Mouse (Mus musculus): ENCODE measurements around the gene Ntm.
A peak's percentile ranks its signal among the peaks of the same experiment; 100 is the strongest.

Ntm gene

DNA sequence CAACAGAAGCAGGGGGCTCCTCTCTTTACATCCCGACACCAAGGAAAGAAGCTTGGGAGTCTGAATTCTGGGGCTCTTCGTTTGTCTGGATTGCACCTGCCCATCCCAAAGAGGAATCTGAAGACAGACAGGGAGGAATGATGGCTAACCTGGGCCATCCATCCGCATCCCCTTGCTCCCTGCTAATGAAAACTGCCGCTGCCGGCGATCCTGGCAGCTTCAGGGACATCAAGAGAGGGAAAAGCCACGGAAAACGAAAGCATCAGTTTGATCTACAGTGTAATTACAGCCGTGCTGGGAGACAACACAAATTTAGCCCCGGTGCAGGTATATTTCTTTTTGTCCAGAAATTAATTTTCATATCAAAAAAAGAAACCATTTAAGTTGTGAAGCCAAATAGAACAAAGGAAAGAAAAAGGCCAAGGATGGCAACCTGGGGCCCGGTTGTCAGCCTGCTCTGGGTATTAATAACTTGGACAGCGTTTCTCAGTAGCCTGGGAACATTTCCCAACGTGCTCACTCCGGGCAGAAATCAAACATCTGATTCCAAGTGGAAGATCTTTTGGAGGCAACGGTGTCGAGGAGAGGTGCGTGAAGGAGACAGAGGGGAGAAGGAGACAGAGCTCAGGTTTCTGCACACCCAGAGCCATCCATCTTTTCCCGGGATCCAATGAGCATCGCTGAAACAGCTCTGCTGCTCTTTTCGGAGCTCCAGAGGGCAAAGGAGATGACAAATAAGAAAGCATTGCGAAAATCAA, 368.2 kb downstream of the Ntm start:
- DNase-seq (ENCODE audit: low read depth, low spot score) = no peak

DNA sequence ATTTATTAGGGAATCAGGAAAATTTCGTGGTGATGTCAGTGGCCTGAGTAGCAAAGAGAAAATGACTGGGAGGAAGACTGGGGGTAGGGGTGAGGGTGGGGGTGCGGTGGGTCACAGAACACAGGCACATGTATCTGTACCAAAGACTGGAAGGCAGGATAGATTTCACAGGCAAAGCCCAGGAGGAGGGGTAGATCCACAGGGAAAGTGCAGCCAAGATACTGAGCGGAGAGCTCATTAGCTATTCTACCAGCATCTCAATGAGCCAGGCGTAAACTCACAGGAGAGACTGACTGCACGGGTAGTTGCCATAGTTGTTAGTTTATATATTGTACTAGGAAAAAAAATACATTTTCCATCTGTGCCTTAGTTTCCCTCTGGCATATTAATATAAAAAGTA, 375.6 kb downstream of the Ntm start:
- DNase-seq (ENCODE audit: low read depth, low spot score) = no peak

DNA sequence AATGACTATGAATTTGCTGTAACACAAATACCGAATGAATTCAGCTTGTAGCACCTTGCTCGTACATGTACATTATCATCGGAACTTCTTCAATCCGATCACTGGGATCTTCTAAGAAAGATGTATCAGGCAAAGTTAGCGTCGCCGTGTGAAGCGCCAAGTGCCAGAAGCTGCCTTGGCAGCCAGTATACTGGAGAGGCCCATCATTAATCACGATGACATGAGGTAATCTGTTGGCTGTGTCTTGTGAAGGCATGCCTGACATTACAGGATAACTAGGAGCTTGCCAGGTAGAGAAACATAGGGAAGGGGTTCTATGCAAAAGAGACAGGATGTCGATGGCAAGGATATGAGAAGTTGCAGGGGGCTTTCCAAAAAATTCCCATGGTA, 376.6 kb downstream of the Ntm start:
- no peak for DNase-seq (ENCODE audit: low read depth, low spot score)

DNA sequence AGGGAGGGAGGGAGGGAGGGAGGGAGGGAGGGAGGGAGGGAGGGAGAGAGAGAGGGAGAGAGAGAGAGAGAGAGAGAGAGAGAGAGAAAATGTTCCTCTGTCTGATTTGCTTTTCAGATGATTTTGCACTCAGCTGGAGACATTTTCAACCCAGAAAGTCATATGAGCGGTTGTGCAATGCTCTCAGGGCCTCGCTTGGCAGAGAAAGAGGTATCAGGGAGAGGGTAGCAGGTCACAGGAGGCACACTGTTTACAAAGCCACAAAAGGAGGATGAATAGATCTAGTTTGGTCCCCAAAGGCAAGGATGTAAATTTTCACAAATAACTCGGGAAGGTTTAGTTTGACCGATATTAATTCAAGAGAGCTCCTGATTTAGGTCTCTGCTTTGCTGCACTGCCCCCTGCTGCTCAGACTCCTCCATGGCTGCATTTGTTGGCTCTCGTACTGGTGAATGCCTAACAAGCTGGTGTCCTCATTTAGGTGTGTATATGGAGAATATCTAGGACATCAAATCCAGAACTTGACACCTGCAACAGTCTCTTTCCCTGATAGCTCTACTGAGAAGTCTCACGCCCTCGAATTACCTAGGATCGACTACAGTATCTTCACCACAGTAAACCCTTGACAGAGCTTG, 377.1 kb downstream of the Ntm start:
- peak; percentile 58 for DNase-seq (ENCODE audit: low read depth, low spot score)

DNA sequence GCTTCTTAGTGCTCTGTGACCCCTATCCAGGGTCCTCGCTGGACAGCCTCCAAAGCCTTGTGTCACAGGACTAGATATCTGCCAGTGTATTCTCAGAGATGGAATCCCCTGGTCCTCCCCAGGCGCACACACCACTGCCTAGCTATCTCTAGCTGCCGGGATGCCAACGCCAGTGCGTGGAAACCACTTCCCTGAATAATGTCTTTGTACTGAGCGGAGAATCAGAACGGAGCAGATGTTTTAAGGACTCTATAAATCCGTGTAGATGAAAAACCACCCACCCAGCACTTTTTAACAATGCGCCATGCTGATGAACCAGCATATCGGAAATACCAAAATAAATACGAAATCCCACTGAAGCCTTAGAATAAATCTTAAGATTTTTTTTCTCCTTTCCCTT, 384.7 kb downstream of the Ntm start:
- DNase-seq (ENCODE audit: low read depth, low spot score) = no peak

DNA sequence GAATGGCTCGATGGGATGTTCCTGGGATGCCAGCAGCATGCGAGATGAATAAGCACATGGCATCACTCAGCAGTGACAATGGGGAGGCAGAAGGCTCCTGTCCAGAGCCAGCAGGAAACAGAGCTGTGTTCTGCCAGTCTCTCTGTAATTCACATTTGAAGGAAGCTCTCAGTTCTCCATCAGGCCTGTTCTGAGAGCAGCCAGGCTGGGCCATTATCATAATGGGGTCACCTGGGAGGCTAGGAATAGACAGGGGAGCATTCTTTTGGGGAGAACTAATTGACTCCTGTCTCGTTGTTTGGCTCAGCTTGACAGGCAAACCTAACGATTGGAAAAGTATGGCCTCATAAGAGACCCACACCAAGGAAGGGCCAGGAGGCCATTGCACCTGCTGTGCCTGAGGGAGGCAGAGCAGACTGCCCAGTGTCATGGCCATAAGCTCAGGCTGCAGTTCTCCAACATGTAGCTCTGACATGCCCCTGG, 386.8 kb downstream of the Ntm start:
- DNase-seq (ENCODE audit: low read depth, low spot score) = no peak

DNA sequence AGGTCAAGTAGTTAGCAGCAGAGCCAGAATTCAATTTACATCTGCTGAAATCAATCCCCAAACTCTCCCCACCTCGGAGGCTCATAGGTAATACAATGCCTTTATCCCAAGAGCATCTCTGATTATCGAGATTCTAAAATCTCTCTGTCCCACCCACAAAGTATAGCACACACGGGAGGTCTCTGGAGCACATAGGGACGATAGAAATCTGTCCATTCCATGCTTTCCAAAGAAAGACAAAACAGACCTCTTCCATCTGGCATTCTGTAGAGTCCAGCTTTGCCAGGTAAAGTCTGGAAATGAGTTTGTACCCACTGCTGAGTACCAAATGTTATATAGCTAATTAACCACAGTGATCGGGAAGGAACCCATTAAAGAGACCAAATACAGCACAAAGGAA, 388.4 kb downstream of the Ntm start:
- no peak for DNase-seq (ENCODE audit: low read depth, low spot score)

DNA sequence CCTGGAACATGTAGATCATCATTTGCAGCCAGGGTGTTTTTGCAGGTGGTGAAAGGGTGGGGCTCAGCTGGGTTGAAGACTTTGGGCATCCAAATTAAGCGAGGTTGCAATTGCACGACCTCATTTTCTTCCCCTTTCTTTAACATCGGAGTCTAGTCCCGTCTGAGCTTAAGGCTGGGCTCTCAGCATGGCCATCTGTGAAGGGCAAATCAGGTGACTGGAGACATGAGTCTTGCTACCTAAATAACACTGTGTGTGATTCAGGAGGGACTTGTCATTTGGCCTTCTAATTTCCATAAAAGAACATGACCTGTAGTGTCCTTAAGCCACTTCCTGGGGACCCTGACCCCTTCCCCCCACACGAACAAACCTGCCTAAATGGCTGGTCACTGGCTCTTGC, 394.4 kb downstream of the Ntm start:
- DNase-seq (ENCODE audit: low read depth, low spot score) = no peak

DNA sequence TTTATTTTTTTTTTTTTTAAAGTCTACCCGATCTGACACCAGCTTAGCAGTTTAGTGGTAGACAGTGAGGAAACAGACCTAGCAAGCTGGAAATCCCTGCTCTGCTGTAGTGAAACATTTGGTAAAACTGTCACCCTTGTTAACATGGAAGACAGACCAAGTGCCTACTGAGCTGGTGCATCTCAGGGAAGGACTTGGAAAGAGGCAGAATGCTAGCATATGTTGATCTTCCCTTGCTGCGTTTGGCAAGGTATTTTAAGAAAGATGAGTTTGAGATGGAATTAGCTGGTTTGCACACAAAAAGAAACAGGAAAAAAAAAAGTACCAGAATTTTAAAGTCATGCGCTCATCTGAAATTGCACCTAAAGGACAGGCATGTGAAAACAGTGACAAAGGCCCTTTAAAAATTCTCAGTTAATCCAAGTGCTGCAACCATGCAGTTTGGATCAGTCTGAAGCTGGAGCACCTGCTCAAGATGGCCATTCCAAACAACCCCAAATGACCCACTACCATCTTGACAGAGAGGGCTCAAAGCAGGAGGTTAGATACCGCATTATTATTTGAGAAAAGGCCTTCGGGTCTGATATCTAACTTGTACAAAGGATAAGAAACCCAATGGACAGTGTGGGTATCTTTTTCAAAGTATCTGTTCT, 400.4 kb downstream of the Ntm start:
- DNase-seq (ENCODE audit: low read depth, low spot score) = no peak

DNA sequence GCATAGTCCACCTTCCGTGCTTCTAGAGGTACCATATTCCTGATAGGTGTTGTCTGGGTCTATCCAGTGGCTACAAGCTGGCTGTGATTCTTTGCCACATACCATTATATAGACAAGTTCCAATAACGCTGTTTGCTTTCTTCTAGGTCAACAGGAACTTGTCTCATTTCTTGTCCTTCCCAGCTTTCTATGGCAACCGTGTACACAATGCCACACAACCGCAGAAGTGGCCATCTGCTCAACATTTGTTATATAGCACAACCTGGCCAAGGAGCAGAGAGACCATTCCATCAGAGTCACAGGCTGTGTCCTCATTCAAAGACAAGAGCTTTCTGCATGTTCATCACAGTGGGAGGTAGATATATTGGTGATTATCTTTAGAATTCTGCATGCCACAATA, 404.0 kb downstream of the Ntm start:
- DNase-seq (ENCODE audit: low read depth, low spot score) = no peak

DNA sequence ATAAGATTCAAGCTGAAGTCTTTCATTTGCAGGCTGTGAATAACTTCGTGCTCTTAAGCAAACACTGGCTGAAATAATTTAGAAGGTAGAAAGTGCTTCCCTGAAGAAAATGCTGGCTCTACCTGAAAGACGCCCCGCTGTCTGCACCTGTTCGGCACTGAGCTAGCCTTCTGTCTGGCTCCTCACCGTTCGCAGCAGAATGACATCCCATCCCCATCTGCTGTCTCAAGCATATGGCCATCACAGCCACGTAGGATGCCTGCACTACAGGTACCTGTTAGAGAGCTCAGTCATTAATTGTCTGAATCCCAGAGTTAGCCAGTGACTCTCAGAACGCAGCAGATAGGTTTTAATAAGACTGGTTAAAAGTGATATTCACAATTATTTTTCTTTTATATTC, 412.4 kb downstream of the Ntm start:
- DNase-seq (ENCODE audit: low read depth, low spot score) = no peak

DNA sequence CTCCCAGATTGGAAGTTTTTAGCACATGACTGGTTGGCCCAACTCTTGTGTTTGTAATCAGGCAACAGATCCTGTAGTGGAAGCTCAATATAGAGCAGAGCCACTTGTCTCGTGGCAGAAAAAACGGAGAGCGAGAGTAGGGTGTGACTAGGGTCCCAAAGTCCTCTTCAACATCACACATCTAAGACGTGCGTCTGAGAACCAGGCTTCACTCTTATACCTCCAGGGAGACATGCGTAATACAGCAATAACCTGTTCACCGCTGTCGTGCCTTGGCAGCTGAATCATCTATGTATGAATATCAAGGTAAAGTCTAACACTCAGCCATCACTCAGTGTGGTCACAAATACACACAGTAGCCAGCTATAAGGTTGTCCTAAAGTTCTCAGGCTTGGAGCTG, 412.8 kb downstream of the Ntm start:
- DNase-seq (ENCODE audit: low read depth, low spot score) = no peak

DNA sequence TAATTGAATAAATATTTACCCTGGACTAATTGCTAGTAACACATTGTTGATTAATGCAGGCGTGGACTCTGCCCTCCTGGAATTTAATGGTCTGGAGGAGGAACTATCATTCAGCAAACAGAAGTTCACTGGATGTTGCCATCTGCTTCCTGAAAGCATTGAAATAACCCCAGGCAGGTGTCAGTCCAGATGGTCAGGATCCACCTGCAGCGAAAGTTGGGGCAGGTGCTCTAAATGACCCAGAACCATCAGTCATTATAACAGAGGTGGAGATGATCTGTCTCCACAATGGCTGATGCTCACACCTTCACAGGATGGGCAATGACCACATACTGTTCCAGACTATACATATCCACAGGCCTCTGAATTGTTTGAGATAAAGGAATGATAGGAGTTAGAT, 426.5 kb downstream of the Ntm start:
- DNase-seq (ENCODE audit: low read depth, low spot score) = no peak

DNA sequence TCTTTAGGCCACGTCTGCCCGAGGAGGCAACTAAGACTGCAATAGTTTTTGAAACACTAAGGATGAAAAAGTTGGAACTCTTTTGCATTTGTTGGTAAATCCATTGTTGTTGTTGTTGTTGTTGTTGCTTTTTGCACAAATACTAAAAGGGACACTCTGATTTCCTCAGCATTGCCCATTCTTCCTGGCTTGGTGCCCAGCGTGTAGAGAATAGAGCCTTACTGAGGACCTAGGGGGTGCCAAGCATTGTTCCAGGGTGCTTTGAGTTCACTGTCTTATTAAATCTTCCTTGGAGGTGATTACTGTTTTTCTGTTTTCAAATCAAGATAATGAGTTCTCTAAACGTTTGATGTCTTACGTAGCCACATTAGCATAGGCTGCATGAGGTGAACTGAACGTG, 428.2 kb downstream of the Ntm start:
- no peak for DNase-seq (ENCODE audit: low read depth, low spot score)

DNA sequence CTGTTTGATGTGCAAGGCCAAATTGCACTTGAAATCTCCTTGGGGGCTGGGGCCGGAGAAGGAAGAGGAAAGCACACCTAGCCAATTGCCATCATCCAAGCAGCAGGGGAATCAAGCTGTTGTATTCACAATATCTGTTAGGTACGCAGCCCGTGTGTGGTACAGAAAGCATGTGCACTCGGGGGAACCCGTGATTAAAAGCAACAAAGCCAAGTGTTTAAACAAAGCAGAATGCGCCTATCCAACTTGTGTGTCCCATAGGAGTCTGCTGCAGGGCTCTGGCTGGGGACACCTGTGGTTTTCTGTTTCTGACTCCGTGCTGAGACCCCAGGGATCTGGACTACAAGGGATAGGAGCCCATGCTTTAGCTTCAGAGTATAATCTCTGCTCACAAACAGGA, 428.6 kb downstream of the Ntm start:
- DNase-seq (ENCODE audit: low read depth, low spot score) = no peak

DNA sequence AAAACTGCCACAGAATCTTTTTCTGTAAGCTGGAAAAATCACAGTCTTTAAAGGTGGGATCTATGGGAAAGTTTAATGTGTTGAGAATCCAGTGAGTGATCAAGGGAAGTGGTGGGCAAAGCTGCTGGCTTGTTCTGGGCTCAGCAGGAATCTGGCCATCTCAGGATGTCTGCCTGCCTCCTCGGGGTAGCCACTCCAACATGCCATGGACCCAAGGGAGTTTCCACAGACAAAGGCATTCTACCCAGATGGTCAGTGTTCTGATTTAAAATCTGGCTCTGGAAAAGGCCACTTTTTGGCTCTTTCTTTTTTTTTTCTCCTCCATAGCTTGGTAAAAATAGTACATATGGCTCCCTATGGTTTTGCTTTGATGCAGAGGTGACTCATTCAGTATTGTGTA, 429.4 kb downstream of the Ntm start:
- DNase-seq (ENCODE audit: low read depth, low spot score) = no peak

DNA sequence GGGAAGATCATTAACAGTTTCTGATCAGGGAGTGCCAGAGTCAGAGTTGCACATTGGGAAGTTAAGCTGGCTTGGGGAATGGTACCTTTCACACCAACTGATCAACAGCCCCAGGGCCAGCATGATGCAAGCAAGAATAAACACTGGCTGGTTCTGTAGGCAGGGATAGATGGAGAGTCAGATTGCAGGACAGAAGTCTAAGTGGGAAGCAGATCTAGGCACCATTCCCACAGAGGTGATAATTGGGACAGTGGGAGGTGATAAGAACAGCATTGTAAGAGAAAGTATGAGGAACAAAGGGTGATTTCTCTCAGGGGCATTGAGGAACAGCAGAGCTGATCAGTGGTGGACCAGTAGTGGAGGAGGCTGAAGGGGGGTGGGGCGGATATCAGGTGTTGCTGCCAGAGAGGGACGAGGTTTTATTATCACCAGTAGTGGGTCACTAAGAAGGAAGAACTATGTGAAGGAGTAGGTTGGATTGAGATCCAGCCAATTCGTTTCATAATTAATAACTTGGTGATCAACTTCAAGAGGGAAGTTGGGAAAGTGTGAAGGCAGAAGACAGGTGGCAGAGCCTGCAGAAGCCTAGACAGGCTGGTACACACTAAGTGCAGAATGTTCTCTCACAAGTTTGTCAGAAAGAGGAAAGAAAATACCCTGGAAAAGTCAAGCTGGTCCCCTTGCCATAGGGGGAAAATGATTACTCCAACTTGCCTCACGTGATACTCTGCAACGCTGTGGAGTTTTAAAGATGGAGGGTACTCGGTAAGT, 431.6 kb downstream of the Ntm start:
- DNase-seq (ENCODE audit: low read depth, low spot score) = no peak

DNA sequence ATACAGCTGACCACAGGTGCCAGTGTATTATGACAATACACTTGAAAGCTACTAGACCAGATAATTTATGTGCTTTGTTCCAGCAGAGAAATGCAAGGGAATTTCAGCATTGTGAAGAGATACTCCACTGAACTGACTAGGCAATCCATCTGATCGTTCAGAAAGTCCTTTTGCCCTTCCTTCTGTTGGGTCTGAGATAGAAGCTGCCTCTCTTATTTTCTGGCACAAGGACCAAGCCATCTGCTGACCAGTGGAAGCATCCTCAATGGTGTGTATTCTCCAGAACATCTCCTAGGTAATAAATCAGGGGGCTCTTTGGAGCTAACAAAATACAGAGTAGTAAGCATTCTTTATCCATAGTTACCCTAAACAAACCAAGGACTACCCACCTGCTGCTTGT, 438.8 kb downstream of the Ntm start:
- no peak for DNase-seq (ENCODE audit: low read depth, low spot score)

DNA sequence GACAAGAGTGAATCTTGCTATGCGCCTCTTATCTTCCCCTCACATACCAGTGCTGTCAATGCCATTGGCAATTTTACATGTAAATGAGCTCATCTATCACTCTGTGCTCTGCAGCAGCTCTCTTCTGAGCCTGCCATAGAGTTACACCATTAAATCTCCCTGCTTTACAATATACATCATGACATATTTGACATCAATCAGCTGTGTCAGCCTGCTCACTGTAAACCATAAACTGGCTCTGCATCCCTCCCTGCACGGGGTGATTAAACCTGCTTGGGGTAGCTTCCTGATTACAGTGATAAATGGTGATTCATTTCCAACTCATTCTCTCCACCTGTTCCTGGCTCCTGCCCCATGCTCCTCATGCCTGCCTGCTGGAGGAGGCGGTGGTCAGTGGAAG, 439.7 kb downstream of the Ntm start:
- DNase-seq (ENCODE audit: low read depth, low spot score) = no peak

DNA sequence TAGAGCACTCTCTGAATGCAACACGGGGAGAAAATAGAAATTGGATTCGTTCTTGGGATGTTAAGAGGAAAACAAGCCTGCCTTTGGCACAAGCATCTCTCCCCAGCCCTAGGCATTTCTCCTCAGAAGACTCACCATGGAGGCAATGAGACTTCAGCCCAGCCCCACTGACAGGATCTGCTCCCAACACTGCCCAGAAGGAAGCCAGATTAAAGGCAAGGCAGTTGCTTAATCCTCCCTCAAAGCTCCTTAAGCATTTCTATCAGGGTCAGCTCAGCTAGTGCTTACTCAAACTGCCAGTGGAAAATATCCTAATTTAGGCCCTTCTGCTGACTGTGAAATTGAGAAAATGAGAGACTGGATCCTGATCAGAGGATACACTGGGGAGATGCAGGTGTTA, 443.8 kb downstream of the Ntm start:
- DNase-seq (ENCODE audit: low read depth, low spot score) = no peak

DNA sequence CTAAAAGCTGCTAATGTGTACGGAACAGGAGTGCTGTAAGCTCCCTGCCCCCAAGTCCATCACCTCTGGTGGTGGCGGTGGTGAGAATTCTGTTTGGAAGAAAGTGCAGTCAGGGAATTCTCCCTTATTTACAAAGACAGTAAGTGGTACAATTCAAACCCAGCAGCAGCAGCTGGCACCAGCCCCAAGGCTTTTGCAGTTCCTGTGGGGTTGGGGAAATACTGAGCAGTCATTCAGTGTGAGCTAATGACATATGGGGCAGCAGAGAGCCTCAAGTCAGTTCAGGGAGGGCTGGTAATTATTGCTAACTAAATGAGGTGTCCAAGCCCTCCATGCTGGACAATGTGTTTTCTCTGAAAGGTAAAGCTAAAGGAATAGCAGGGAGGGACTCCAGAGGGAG, 446.3 kb downstream of the Ntm start:
- no peak for DNase-seq (ENCODE audit: low read depth, low spot score)

DNA sequence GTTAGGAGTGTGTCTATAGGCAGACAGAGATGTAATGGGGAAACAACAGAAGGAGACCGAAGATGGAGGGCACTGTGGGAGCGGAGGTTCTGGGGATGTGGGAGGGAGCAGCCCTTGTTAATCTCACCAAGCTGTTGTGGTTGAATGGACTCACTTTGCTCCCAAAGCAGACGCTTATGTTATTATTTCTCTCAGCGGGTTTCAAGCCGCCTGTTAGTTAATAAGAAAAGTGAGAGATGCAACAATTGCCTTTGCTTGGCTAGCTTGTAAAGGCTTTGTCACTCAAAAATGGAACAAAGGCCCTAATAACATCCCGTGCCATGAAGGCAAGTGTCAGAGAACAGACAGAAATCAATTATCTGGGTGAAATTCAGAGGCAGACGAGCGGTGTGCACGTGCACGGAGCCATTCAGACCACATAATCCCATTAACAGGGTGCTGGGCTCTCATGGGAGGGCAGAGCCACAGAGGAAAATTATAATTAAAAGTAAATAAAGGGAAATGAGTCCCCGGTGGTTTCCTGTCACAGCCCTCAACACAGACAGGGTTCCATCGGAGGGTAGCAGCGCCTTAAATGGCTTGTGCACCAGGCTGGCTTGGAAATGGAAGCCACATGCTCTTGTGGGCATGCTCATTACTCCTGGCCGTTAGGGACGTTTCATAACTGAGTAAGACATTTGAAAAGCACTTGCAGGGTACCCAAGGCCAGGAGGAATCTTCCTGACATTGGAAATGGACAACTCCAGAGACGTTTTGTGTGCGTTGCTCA, 448.2 kb downstream of the Ntm start:
- no peak for DNase-seq (ENCODE audit: low read depth, low spot score)
